Comparison of ENCODE assay signal across 26 mouse cellular contexts in the genomic region with DNA sequence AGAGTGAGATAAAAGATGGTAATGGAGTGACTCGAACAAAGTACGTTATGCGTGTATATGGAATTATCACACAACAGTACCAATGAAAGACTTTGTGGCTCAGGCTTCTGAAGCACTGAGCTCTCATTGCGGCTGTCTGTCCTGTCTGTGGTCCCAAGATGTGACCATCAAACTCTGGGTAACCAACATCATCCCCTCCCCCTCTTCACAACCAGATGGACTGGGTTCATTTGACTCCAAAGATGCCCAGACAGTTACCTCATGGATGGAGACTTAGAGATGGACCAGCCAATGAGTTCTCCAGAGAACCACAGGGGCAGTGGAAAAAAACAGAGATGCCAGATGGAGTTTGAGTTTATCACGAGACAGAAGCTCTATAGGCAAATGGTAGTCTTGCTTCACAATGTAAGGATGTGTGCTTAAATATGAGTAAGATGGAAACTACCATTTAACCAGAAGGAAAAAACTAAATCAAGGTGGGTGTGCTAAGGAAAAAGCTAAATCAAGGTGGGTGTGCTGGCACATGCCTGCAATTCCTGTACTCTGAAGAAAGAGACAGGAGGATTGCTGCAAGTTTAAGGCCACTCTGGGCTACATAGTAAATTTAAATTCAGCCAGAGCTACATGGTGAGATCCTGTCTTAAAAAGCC.
DNase-seq lines count a peak whose midpoint lies in the region; ATAC-seq and TF ChIP-seq lines count a peak whose summit lies in the region.
"Had no signal": no experiment of that assay in that cellular context is flagged by ENCODE, and none has a peak within 500 bp of the region (broad histone marks: within the 10 kb centered on the region; RNA-seq: fewer than 3 reads in every experiment).

No protein-coding gene starts in this region.

- no peaks in the 10 kb centered on the region for H3K9me3 ChIP-seq in stomach, postnatal 0 days (ENCODE audit: control insufficient read depth, low read length)
- H3K9me3 ChIP-seq: embryonic facial prominence, embryonic 13.5 days; forebrain, embryonic 12.5 days; hindbrain, embryonic 13.5 days; limb, embryonic 13.5 days; lung, embryonic 15.5 days; midbrain, embryonic 10.5 days; midbrain, embryonic 15.5 days; neural tube, embryonic 15.5 days had no signal

- H3K9ac ChIP-seq in stomach, postnatal 0 days (ENCODE audit: low read length): no peak overlapping the region
- H3K9ac ChIP-seq: embryonic facial prominence, embryonic 13.5 days; forebrain, embryonic 12.5 days; forebrain, postnatal 0 days; hindbrain, embryonic 13.5 days; limb, embryonic 13.5 days; lung, embryonic 15.5 days; midbrain, embryonic 15.5 days; neural tube, embryonic 15.5 days had no signal

- H3K27me3 ChIP-seq in stomach, postnatal 0 days (ENCODE audit: control insufficient read depth, insufficient read depth, low read length): no peaks in the 10 kb centered on the region
- H3K27me3 ChIP-seq: embryonic facial prominence, embryonic 13.5 days; forebrain, embryonic 12.5 days; hindbrain, embryonic 13.5 days; limb, embryonic 13.5 days; lung, embryonic 15.5 days; midbrain, embryonic 15.5 days; neural tube, embryonic 15.5 days had no signal

- no peak for ATAC-seq in stomach, postnatal 0 days (ENCODE audit: low FRiP score, low TSS enrichment)
- ATAC-seq: forebrain, postnatal 0 days; intestine, embryonic 16.5 days; midbrain, embryonic 15.5 days had no signal

- no peaks in the 10 kb centered on the region for H3K4me1 ChIP-seq in stomach, postnatal 0 days (replicated peaks; ENCODE audit: control insufficient read depth, insufficient read depth)
- H3K4me1 ChIP-seq: forebrain, embryonic 12.5 days; lung, embryonic 15.5 days; midbrain, embryonic 10.5 days; midbrain, embryonic 15.5 days had no signal

- H3K36me3 ChIP-seq in stomach, postnatal 0 days (ENCODE audit: control insufficient read depth, insufficient read depth, low read length): no peaks in the 10 kb centered on the region
- H3K36me3 ChIP-seq: embryonic facial prominence, embryonic 13.5 days; forebrain, embryonic 12.5 days; G1E; hindbrain, embryonic 13.5 days; limb, embryonic 13.5 days; lung, embryonic 15.5 days; midbrain, embryonic 10.5 days; midbrain, embryonic 15.5 days; neural tube, embryonic 15.5 days had no signal

- DNase-seq in cerebellum, adult 18-20 months: peak; percentile 14 to 25
- no peak for DNase-seq in cerebellum, adult 11 months
- DNase-seq in layer of hippocampus, adult 2 months (ENCODE audit: low spot score in 2 of 2): no peak
- no peak for DNase-seq in layer of hippocampus, adult 18-20 months (ENCODE audit: low spot score in 2 of 2)
- DNase-seq in cerebellum, adult 9-11 months: peak; percentile 21
- DNase-seq in telencephalon, adult 2 months (ENCODE audit: low read depth, low spot score): peak; percentile 51
- no peak for DNase-seq in stomach, postnatal 0 days (ENCODE audit: low spot score)
- DNase-seq: adrenal gland, adult 8-10 months; forebrain, postnatal 0 days; gastrocnemius, postnatal 14 days; heart, postnatal 36 days; kidney, adult 8-10 months; kidney, postnatal 10 days; retina, postnatal 1 day had no signal

- no peak for TF ChIP-seq EP300 in stomach, postnatal 0 days (optimal IDR thresholded peaks at IDR 0.05)

- 84% methylated on average over 5 of the region's 5 CpGs for WGBS in stomach, postnatal 0 days

- TF ChIP-seq CTCF in layer of hippocampus, adult 2 months (conservative IDR thresholded peaks at IDR 0.05): no peak
- no peak for TF ChIP-seq CTCF in stomach, postnatal 0 days (IDR thresholded peaks at IDR 0.05; ENCODE audit: low read depth)

- no peak overlapping the region for H3K4me3 ChIP-seq in layer of hippocampus, adult 2 months
- no peak overlapping the region for H3K4me3 ChIP-seq in stomach, postnatal 0 days (ENCODE audit: low read depth, low read length)
- H3K4me3 ChIP-seq: embryonic facial prominence, embryonic 13.5 days; forebrain, embryonic 12.5 days; hindbrain, embryonic 13.5 days; limb, embryonic 13.5 days; lung, embryonic 15.5 days; midbrain, embryonic 10.5 days; midbrain, embryonic 15.5 days; neural tube, embryonic 15.5 days had no signal

- peak overlapping the region; percentile 68; the same call in 1 of the 2 replicates for H3K27ac ChIP-seq in layer of hippocampus, adult 2 months
- H3K27ac ChIP-seq in stomach, postnatal 0 days (replicated peaks): no peak overlapping the region
- H3K27ac ChIP-seq: embryonic facial prominence, embryonic 13.5 days; forebrain, embryonic 12.5 days; hindbrain, embryonic 13.5 days; limb, embryonic 13.5 days; lung, embryonic 15.5 days; midbrain, embryonic 10.5 days; midbrain, embryonic 15.5 days; neural tube, embryonic 15.5 days had no signal

- H3K4me2 ChIP-seq in stomach, postnatal 0 days (replicated peaks; ENCODE audit: low read depth): no peak overlapping the region
- H3K4me2 ChIP-seq: embryonic facial prominence, embryonic 13.5 days; forebrain, embryonic 12.5 days; heart, embryonic 11.5 days; hindbrain, embryonic 13.5 days; limb, embryonic 13.5 days; liver, embryonic 11.5 days; lung, embryonic 15.5 days; midbrain, embryonic 15.5 days; neural tube, embryonic 15.5 days had no signal

Comparison
In these comparisons a context has a peak if more than half of its experiments do, and no peak if none do; other contexts are left out.
1. DNase-seq: peak in cerebellum, adult 18-20 months (2 of 2), cerebellum, adult 9-11 months (single experiment) and telencephalon, adult 2 months (single experiment); none in cerebellum, adult 11 months (single experiment), layer of hippocampus, adult 2 months (0 of 2), layer of hippocampus, adult 18-20 months (0 of 2) and stomach, postnatal 0 days (single experiment).